Mouse (Mus musculus) limb, embryonic 12.5 days (tissue): ENCODE measurements around the gene Slc38a10. TPM values are rescaled to one million over a fixed set of nuclear protein-coding genes. Genes with fewer than 3 reads are reported as not detected.

ENCODE experiments used
- ATAC-seq: fragments of 200-750 bp; cut with Nextera tagmentation; 2 replicates; pipeline ENCODE4 v1.8.0; 2017; ENCODE audit warnings: low read depth, moderate TSS enrichment; ENCODE audit not compliant: insufficient number of reproducible peaks, insufficient read depth, low FRiP score, low TSS enrichment
- H3K27ac ChIP-seq: fragments of 300-500 bp; sonication (generic); 2 replicates; pipeline ENCODE4 v1.5.1; 2016; ENCODE audit warnings: mild to moderate bottlenecking, moderate library complexity
- H3K27me3 ChIP-seq: fragments of 300-500 bp; sonication (generic); 2 replicates; pipeline ENCODE4 v1.6.1; 2016; ENCODE audit warnings: mild to moderate bottlenecking, moderate library complexity
- H3K36me3 ChIP-seq: fragments of 300-500 bp; sonication (generic); 2 replicates; pipeline ENCODE4 v1.6.1; 2016; ENCODE audit warnings: mild to moderate bottlenecking, moderate library complexity
- H3K4me1 ChIP-seq: fragments of 300-500 bp; sonication (generic); replicated peaks from 2 replicates; pipeline ENCODE4 v1.6.1; 2016
- H3K4me2 ChIP-seq: fragments of 300-500 bp; sonication (generic); 2 replicates; pipeline ENCODE4 v1.6.1; 2016; ENCODE audit warnings: mild to moderate bottlenecking, moderate library complexity
- H3K4me3 ChIP-seq: fragments of 300-500 bp; sonication (generic); replicated peaks from 2 replicates; pipeline ENCODE4 v1.5.1; 2016; ENCODE audit warnings: mild to moderate bottlenecking
- H3K9ac ChIP-seq: fragments of 300-500 bp; sonication (generic); replicated peaks from 2 replicates; pipeline ENCODE4 v1.6.1; 2016; ENCODE audit warnings: mild to moderate bottlenecking, moderate library complexity
- H3K9me3 ChIP-seq: fragments of 300-500 bp; sonication (generic); 2 replicates; pipeline ENCODE4 v1.6.1; 2016; ENCODE audit warnings: mild to moderate bottlenecking, moderate library complexity
- WGBS: fragments of 180-500 bp; shearing (Covaris S2); methylation state at CpG from one replicate; pipeline ENCODE4 v1.1.7; 2016; 5-methylcytosine and 5-hydroxymethylcytosine counted together
- polyA plus RNA-seq: library from polyadenylated mRNA; unstranded; fragments of >200 nt; fragmentation: Nextera tagmentation; extraction: Ambion mirVana; gene quantifications from 2 replicates; pipeline ENCODE4 v1.2.1, GENCODE M21; 2016

Slc38a10 gene
- polyA plus RNA-seq, 1 experiment from 2014 or later = 86.8 TPM

GRCm38 (mm10) chr11:120159653-120160052 lies 8.5 kb upstream of the Slc38a10 start:
- H3K9me3 ChIP-seq = 0 out of 2 replicates have a peak, but pooled peaks cover 3% of the 10 kb centered on the region
- no peak overlapping the region for H3K27ac ChIP-seq
- H3K4me1 ChIP-seq = peaks cover 22% of the 10 kb centered on the region
- WGBS = 65% methylated on average over 5 of the region's 5 CpGs
- H3K36me3 ChIP-seq = no peaks in the 10 kb centered on the region
- no peaks in the 10 kb centered on the region for H3K27me3 ChIP-seq
- no peak overlapping the region for H3K9ac ChIP-seq
- ATAC-seq = no peak
- no peak overlapping the region for H3K4me2 ChIP-seq
- H3K4me3 ChIP-seq = no peak overlapping the region

DNA sequence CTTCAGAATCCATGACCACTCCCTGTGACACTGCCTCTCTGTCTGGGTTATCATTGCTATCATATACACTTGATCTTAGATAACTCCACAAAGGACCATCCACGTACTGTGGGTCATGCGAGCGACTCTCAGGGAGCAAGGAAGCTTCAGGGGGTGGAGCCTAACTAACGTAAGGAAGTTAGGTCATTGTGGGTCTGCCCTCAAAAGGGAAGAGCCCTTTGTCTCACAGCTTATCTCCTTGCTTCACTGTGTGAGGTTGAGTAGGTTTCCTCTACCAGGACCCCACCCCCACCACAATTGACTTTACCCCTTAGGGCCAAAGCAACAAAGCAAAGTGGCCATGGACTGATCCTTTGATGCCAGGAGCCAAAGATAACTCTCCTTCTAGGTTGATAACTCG lies 7.7 kb upstream of the Slc38a10 start:
- H3K4me2 ChIP-seq = no peak overlapping the region
- H3K27me3 ChIP-seq = no peaks in the 10 kb centered on the region
- ATAC-seq = no peak
- WGBS = 75% methylated on average over 5 of the region's 5 CpGs
- no peak overlapping the region for H3K27ac ChIP-seq
- no peak overlapping the region for H3K9ac ChIP-seq
- H3K4me1 ChIP-seq = peaks cover 14% of the 10 kb centered on the region
- H3K36me3 ChIP-seq = no peaks in the 10 kb centered on the region
- no peak overlapping the region for H3K4me3 ChIP-seq
- 0 out of 2 replicates have a peak, but pooled peaks cover 3% of the 10 kb centered on the region for H3K9me3 ChIP-seq

- Histone ChIP-seq H3K4me2 (peak overlapping the region; percentile 85), H3K27ac (peak overlapping the region; percentile 36; the same call in 1 of the 2 replicates), H3K9ac (peak overlapping the region; percentile 83), H3K4me1 (peaks cover 14% of the 10 kb centered on the region), H3K4me3 (peak overlapping the region; percentile 78), H3K36me3 (peaks cover 18% of the 10 kb centered on the region; the same call in 1 of the 2 replicates), H3K27me3 (no peaks in the 10 kb centered on the region), H3K9me3 (0 out of 2 replicates have a peak, but pooled peaks cover 3% of the 10 kb centered on the region)
- WGBS = under 1% methylated on average over 44 of the region's 44 CpGs
- ATAC-seq = no peak; the same call in 1 of the 2 replicates
These were observed 570 bp downstream of the Slc38a10 start for GRCm38 (mm10) chr11:120150440-120151112.

- peak overlapping the region; percentile 85 for H3K4me2 ChIP-seq
- H3K36me3 ChIP-seq = peaks cover 18% of the 10 kb centered on the region; the same call in 1 of the 2 replicates
- ATAC-seq = no peak
- peak overlapping the region; percentile 78 for H3K4me3 ChIP-seq
- no peaks in the 10 kb centered on the region for H3K27me3 ChIP-seq
- no peak overlapping the region for H3K27ac ChIP-seq
- 51% methylated on average over 6 of the region's 6 CpGs for WGBS
- H3K9ac ChIP-seq = peak overlapping the region; percentile 83; the same call in 1 of the 2 replicates
- peaks cover 14% of the 10 kb centered on the region for H3K4me1 ChIP-seq
- H3K9me3 ChIP-seq = no peaks in the 10 kb centered on the region
These were observed 1.5 kb downstream of the Slc38a10 start for GRCm38 (mm10) chr11:120149510-120150200.

DNA sequence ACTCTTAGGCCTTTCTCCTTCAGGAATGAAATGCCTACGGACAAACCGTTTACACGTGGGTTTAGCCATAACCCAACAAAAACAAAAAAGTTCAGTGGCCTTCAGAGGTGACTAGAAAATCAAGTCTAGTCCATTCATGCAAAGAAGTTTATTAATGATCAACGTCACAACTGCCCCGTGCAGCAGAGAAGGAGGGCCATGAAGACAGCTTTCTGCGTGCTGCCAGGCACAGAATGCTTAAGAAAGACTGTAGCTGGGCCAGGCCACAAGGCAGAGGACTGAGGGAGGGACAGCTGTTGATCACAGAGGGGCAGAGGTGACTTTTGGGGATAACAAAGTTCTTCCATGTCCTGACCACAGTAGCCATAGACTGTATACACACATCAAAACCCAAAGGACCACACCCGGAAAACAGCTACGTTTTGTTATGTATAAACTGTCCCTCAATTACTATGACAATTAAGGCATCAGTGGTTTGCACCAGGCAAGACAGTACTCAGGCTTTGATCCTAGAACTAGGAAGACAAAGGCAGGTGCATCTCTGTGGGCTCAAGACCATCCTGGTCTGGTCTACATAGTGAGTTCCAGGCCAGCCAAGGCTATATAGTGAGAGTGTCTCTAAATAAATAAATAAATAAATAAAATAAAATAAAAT lies 2.8 kb downstream of the Slc38a10 start:
- 90% methylated on average over 8 of the region's 8 CpGs for WGBS
- Histone ChIP-seq H3K9ac (no peak overlapping the region), H3K4me2 (no peak overlapping the region), H3K9me3 (no peaks in the 10 kb centered on the region), H3K4me1 (peaks cover 14% of the 10 kb centered on the region), H3K27me3 (no peaks in the 10 kb centered on the region), H3K27ac (no peak overlapping the region), H3K36me3 (peaks cover 25% of the 10 kb centered on the region; the same call in 1 of the 2 replicates), H3K4me3 (no peak overlapping the region)
- ATAC-seq = no peak

DNA sequence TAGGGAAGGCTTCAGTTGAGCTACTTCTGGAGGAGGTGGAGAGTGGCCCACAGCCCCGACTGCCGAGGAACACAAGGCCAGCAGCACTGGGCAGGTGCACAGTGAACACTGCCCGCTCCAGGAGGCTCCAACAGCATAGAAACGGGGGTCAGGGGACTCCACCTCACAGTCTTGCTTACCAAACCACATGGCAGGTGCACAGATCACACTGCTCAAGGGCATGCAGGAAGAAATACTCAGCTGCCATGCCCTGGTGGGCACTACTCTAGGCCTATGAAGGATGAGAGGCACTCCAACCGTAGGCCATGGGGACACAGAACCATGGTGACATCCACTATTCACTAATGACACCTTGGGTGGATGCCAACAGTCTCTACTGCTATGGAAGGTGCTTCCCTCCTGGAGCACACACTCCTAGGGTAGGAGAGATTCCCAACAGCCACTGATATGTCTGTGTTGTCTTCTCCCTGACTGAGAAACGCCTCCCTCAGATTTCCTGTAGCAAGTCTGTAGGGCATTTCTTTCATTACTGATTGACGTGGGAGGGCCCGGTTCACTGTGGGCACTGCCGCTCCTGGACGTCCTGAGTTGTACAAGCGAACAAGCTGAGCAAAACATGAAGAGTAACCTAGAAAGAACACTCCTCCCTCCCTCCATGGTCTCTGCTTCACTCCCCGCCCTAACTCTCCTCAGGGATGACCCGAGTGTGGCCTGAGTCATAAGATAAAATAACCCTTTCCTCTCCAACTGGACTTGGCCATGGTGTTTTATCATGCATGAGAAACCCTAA lies 7.2 kb downstream of the Slc38a10 start:
- Histone ChIP-seq H3K27me3 (no peaks in the 10 kb centered on the region), H3K36me3 (peaks cover 36% of the 10 kb centered on the region; the same call in 1 of the 2 replicates), H3K27ac (0 out of 2 replicates have a peak overlapping the region, but pooled peaks have one; percentile 30), H3K4me3 (no peak overlapping the region), H3K9ac (no peak overlapping the region), H3K4me1 (no peaks in the 10 kb centered on the region; the same call in 1 of the 2 replicates), H3K9me3 (no peaks in the 10 kb centered on the region), H3K4me2 (no peak overlapping the region)
- 85% methylated on average over 13 of the region's 13 CpGs for WGBS
- ATAC-seq = no peak

DNA sequence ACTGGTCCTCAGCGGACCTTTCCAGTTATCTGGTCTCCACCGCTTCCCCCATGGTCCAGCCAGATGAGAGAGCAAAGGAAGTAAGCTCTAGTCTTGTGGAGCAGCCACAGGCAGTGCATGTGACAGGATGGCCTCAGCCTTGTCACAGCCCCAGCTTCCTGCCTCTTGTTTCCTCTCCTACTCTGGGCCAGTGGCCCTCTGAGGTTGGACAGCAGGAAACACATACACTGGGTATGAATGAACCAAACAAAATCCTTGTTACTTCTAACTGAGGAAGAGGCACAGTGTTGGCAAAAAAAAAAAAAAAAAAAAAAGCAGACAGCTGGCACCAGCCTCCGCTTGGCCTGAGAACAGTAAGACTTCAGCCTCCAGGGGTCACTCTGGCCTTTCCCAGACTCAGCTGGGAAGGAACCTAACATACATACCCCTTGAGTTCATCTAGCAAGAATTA lies 8.5 kb downstream of the Slc38a10 start:
- WGBS = 91% methylated on average over 3 of the region's 3 CpGs
- ATAC-seq = no peak
- 0 out of 2 replicates have a peak overlapping the region, but pooled peaks have one; percentile 5 for H3K27ac ChIP-seq

DNA sequence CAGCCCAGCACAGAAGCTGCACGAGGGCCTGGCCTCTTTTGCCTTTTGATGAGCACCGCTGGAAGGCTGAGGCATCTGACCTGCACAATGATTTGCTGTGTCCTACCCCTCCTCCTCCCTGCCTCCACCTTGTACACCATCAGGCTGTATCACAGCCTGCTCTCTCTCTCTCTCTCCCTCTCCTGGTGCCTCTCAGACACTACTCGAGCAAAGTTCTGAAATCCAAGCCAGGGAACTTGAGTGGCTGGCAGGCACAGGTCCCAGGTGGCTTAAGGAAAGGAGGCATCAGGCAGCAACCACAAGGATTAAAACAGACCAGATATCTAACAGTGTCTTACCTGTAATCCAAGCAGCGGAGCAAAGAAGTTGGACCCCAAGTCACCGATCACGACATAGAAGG lies 10.9 kb downstream of the Slc38a10 start:
- Histone ChIP-seq H3K9me3 (no peaks in the 10 kb centered on the region), H3K9ac (no peak overlapping the region), H3K4me3 (no peak overlapping the region), H3K27ac (no peak overlapping the region), H3K27me3 (no peaks in the 10 kb centered on the region), H3K4me2 (no peak overlapping the region), H3K36me3 (peaks cover 45% of the 10 kb centered on the region), H3K4me1 (peaks cover 9% of the 10 kb centered on the region)
- ATAC-seq = no peak
- 78% methylated on average over 6 of the region's 6 CpGs for WGBS

More for the DNA sequence above, 8.5 kb downstream of the Slc38a10 start:
- Histone ChIP-seq H3K4me3 (no peak overlapping the region), H3K36me3 (peaks cover 46% of the 10 kb centered on the region; the same call in 1 of the 2 replicates), H3K9ac (no peak overlapping the region), H3K4me2 (no peak overlapping the region), H3K4me1 (peaks cover 8% of the 10 kb centered on the region), H3K27me3 (no peaks in the 10 kb centered on the region), H3K9me3 (no peaks in the 10 kb centered on the region)

DNA sequence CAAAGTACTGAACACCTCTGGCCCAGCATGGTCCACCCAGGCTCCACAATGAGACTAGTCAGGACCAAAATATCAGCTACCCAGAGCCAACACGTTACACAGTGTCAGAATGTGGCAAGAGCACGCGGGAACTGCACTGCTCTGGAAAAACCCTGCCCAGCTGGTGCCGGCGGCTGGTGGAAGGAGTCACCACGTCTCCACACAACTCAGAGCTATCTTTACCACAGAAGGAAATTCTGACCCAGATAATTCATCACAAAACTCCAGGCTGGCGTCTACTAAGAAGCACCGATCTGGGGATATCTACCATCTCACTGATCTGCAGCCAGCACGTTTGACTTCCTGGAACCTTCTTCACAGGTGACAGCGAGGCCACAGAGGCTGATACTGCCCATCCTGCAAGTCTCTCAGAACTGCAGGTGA lies 11.8 kb downstream of the Slc38a10 start:
- no peak for ATAC-seq
- H3K27me3 ChIP-seq = no peaks in the 10 kb centered on the region
- peaks cover 54% of the 10 kb centered on the region for H3K36me3 ChIP-seq
- no peak overlapping the region for H3K4me3 ChIP-seq
- peaks cover 9% of the 10 kb centered on the region for H3K4me1 ChIP-seq
- WGBS = 84% methylated on average over 10 of the region's 10 CpGs
- H3K9ac ChIP-seq = no peak overlapping the region
- H3K9me3 ChIP-seq = no peaks in the 10 kb centered on the region
- no peak overlapping the region for H3K27ac ChIP-seq
- no peak overlapping the region for H3K4me2 ChIP-seq

- WGBS = 39% methylated on average over 5 of the region's 5 CpGs
- Histone ChIP-seq H3K36me3 (peaks cover 57% of the 10 kb centered on the region), H3K9me3 (no peaks in the 10 kb centered on the region), H3K4me1 (peaks cover 9% of the 10 kb centered on the region), H3K27me3 (no peaks in the 10 kb centered on the region), H3K9ac (no peak overlapping the region), H3K4me3 (no peak overlapping the region), H3K27ac (no peak overlapping the region), H3K4me2 (no peak overlapping the region)
- no peak for ATAC-seq
These were observed 13.5 kb downstream of the Slc38a10 start for GRCm38 (mm10) chr11:120137625-120138004.
